Mouse (Mus musculus): ENCODE data around the gene Atg16l2.

GRCm38 (mm10) chr7:101298375-101298774, 3.7 kb downstream of the Atg16l2 start:
- TF ChIP-seq CTCF (IDR thresholded peaks at IDR 0.05) (no peak), EP300 (IDR thresholded peaks at IDR 0.05) (no peak)
